Mouse (Mus musculus) embryonic fibroblast, embryonic 13.5 days (primary cell): ENCODE data around the gene Spata6.

Experiments used
- CTCF ChIP-seq: IDR thresholded peaks from 2 replicates; pipeline ENCODE4 v1.5.1; 2011; ENCODE audit warnings: mild to moderate bottlenecking, control low read depth, low read length, moderate library complexity, borderline replicate concordance; ENCODE audit not compliant: insufficient read depth
- POLR2A ChIP-seq: IDR thresholded peaks from 2 replicates; pipeline ENCODE4 v1.6.1; 2011; ENCODE audit warnings: low read depth, mild to moderate bottlenecking, control low read depth, low read length, moderate library complexity

GRCm38 (mm10) chr4:111701381-111701780 lies 18.4 kb upstream of the Spata6 start:
- TF ChIP-seq POLR2A (no peak), CTCF (no peak)
